15 mouse cellular contexts compared by ENCODE assay signal in the genomic region with DNA sequence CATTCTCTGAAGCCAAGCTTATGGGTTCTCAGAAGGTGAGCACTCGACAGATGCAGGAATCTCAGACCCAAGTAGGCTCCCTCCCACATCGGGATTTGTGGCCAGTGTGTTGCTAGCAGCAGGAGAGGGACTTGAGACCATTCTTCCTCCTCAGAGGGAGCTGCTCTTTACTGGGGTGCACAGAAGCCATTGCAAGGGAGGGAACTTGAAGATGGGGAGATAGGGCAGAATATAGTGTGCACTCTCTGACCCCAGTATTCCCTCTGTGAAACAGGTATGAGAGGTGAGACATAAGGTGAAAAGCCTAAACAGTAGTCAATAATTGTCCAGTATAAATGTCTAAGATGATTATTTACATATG. TPM values are rescaled to one million over a fixed set of nuclear protein-coding genes. Genes with fewer than 3 reads are reported as not detected.
A peak's percentile ranks its signal among the peaks of the same experiment; 100 is the strongest.
DNase-seq lines count a peak whose midpoint lies in the region; ATAC-seq and TF ChIP-seq lines count a peak whose summit lies in the region.
"Had no signal": no experiment of that assay in that cellular context is flagged by ENCODE, and none has a peak within 500 bp of the region (broad histone marks: within the 10 kb centered on the region; RNA-seq: fewer than 3 reads in every experiment).

No protein-coding gene starts in this region.

- no peaks in the 10 kb centered on the region for H3K9me3 ChIP-seq in forebrain, embryonic 12.5 days
- H3K9me3 ChIP-seq in hindbrain, embryonic 16.5 days (ENCODE audit: control insufficient read depth, low read length): no peaks in the 10 kb centered on the region
- no peaks in the 10 kb centered on the region for H3K9me3 ChIP-seq in neural tube, embryonic 14.5 days (ENCODE audit: control insufficient read depth, low read length)

- 18% methylated on average over 2 of the region's 2 CpGs for WGBS in forebrain, embryonic 12.5 days
- 11% methylated on average over 2 of the region's 2 CpGs for WGBS in hindbrain, embryonic 16.5 days
- WGBS in neural tube, embryonic 14.5 days: 10% methylated on average over 2 of the region's 2 CpGs

- no peak for TF ChIP-seq CTCF in layer of hippocampus, adult 2 months (conservative IDR thresholded peaks at IDR 0.05)

- H3K27me3 ChIP-seq in forebrain, embryonic 12.5 days: peaks cover 6% of the 10 kb centered on the region; the same call in 1 of the 2 replicates
- H3K27me3 ChIP-seq in hindbrain, embryonic 16.5 days (replicated peaks; ENCODE audit: control insufficient read depth, insufficient read depth, low read length): no peaks in the 10 kb centered on the region
- H3K27me3 ChIP-seq in neural tube, embryonic 14.5 days (ENCODE audit: control insufficient read depth, insufficient read depth, low read length): no peaks in the 10 kb centered on the region

- no peak for DNase-seq in layer of hippocampus, adult 2 months (ENCODE audit: low spot score in 2 of 2)
- DNase-seq in layer of hippocampus, postnatal 25 days (ENCODE audit: extremely low spot score in 1 of 2, low spot score in 1 of 2): no peak
- DNase-seq in right cerebral cortex, adult 2 months (ENCODE audit: low spot score in 2 of 2): no peak
- DNase-seq in kidney, adult 18-20 months: no peak
- DNase-seq: heart, adult 18-20 months; heart, postnatal 36 days; kidney, postnatal 14 days; lung, postnatal 10 days had no signal

- H3K36me3 ChIP-seq in forebrain, embryonic 12.5 days (replicated peaks): no peaks in the 10 kb centered on the region
- H3K36me3 ChIP-seq in hindbrain, embryonic 16.5 days (ENCODE audit: control insufficient read depth, insufficient read depth, low read length): no peaks in the 10 kb centered on the region
- no peaks in the 10 kb centered on the region for H3K36me3 ChIP-seq in neural tube, embryonic 14.5 days (ENCODE audit: control insufficient read depth, insufficient read depth, low read length)

- no peak overlapping the region for H3K9ac ChIP-seq in forebrain, embryonic 12.5 days
- H3K9ac ChIP-seq in hindbrain, embryonic 16.5 days (ENCODE audit: low read depth, low read length): peak overlapping the region; percentile 68
- peak overlapping the region; percentile 25; the same call in 1 of the 2 replicates for H3K9ac ChIP-seq in neural tube, embryonic 14.5 days (replicated peaks; ENCODE audit: low read depth, low read length)

- peak overlapping the region; percentile 59 for H3K4me3 ChIP-seq in layer of hippocampus, adult 2 months
- peak overlapping the region; percentile 34 for H3K4me3 ChIP-seq in forebrain, embryonic 12.5 days (replicated peaks)
- peak overlapping the region; percentile 44 for H3K4me3 ChIP-seq in hindbrain, embryonic 16.5 days (ENCODE audit: low read length)
- H3K4me3 ChIP-seq in neural tube, embryonic 14.5 days (ENCODE audit: low read depth, low read length): peak overlapping the region; percentile 28

- no peaks in the 10 kb centered on the region for H3K4me1 ChIP-seq in forebrain, embryonic 12.5 days
- no peaks in the 10 kb centered on the region for H3K4me1 ChIP-seq in hindbrain, embryonic 16.5 days (ENCODE audit: control insufficient read depth, insufficient read depth, low read depth, low read length)
- no peaks in the 10 kb centered on the region for H3K4me1 ChIP-seq in neural tube, embryonic 14.5 days (ENCODE audit: control insufficient read depth, insufficient read depth, low read length)

- H3K4me2 ChIP-seq in forebrain, embryonic 12.5 days: peak overlapping the region; percentile 42
- H3K4me2 ChIP-seq in hindbrain, embryonic 16.5 days (ENCODE audit: low read length): peak overlapping the region; percentile 44
- peak overlapping the region; percentile 41 for H3K4me2 ChIP-seq in neural tube, embryonic 14.5 days (ENCODE audit: low read depth, low read length)

- H3K27ac ChIP-seq in layer of hippocampus, adult 2 months: peak overlapping the region; percentile 82
- H3K27ac ChIP-seq in forebrain, embryonic 12.5 days: peak overlapping the region; percentile 80
- peak overlapping the region; percentile 88 for H3K27ac ChIP-seq in hindbrain, embryonic 16.5 days (ENCODE audit: low read depth, low read length)
- H3K27ac ChIP-seq in neural tube, embryonic 14.5 days (ENCODE audit: low read depth, low read length): peak overlapping the region; percentile 73

- ATAC-seq in forebrain, embryonic 12.5 days (ENCODE audit: low FRiP score): peak; percentile 69; the same call in 1 of the 2 replicates
- peak; percentile 81 for ATAC-seq in hindbrain, embryonic 16.5 days
- ATAC-seq in neural tube, embryonic 14.5 days (ENCODE audit: low read depth): peak; percentile 71
- ATAC-seq in megakaryocyte, adult 5-6 weeks (ENCODE audit: poor library complexity, severe bottlenecking): no peak

RNA-seq across cellular contexts. Expression of a gene that starts 0.2 kb away (rescaled TPM):
- 100 to 1,000 TPM; 193 to 204 TPM for total RNA-seq in layer of hippocampus, adult 2 months (2021)
- total RNA-seq in layer of hippocampus, postnatal 25 days (2021): 100 to 1,000 TPM; 193 to 201 TPM
- polyA plus RNA-seq in forebrain, embryonic 12.5 days (2016; fragmentation: Nextera tagmentation; extraction: Ambion mirVana): 29.2 and 33.4 TPM in 2 replicates
- 83.7 and 106 TPM in 2 replicates for polyA plus RNA-seq in hindbrain, embryonic 16.5 days (2015; fragmentation: Nextera tagmentation; extraction: Ambion mirVana)
- polyA plus RNA-seq in neural tube, embryonic 14.5 days (2014; fragmentation: Nextera tagmentation; extraction: Ambion mirVana): 28.0 and 51.9 TPM in 2 replicates
- total RNA-seq in megakaryocyte, adult 5-6 weeks (2015): not detected in 2 replicates
- 0.22 TPM in 1 of 2 replicates, not detected in the other for total RNA-seq in megakaryocyte, adult 5-6 weeks (2017)
- total RNA-seq: liver, adult 2 months had no signal
- polyA plus RNA-seq: liver, adult 2 months had no signal

RNA-seq across cellular contexts. Expression of a gene that starts 47.0 kb away (rescaled TPM):
- total RNA-seq in layer of hippocampus, adult 2 months (2021): not detected
- under 1 TPM in 1 of 2 experiments, not detected in 1; 0.19 TPM for total RNA-seq in layer of hippocampus, postnatal 25 days (2021)
- not detected in 2 replicates for polyA plus RNA-seq in forebrain, embryonic 12.5 days (2016; fragmentation: Nextera tagmentation; extraction: Ambion mirVana)
- polyA plus RNA-seq in hindbrain, embryonic 16.5 days (2015; fragmentation: Nextera tagmentation; extraction: Ambion mirVana): 0.09 and 0.20 TPM in 2 replicates
- not detected in 2 replicates for polyA plus RNA-seq in neural tube, embryonic 14.5 days (2014; fragmentation: Nextera tagmentation; extraction: Ambion mirVana)
- total RNA-seq in megakaryocyte, adult 5-6 weeks (2015): not detected in 2 replicates
- total RNA-seq in megakaryocyte, adult 5-6 weeks (2017): not detected in 2 replicates
- total RNA-seq: adrenal gland, adult 18-20 months; common myeloid progenitor, adult 5-6 weeks; heart, adult 18-20 months; heart, postnatal 36 days; liver, adult 2 months had no signal
- polyA plus RNA-seq: liver, adult 2 months had no signal

Comparison
In these comparisons a context has a peak if more than half of its experiments do, and no peak if none do; other contexts are left out.
1. RNA of a gene that starts 0.2 kb away (total RNA-seq): 193 to 204 TPM in layer of hippocampus, adult 2 months and 193 to 201 TPM in layer of hippocampus, postnatal 25 days; 0.22 TPM in megakaryocyte, adult 5-6 weeks; every median in the first group is over 100 times any median in the second.
2. Peak in every context shown above with its lines, with median percentiles within 50 percentile points of each other: H3K27ac ChIP-seq, H3K4me3 ChIP-seq and H3K4me2 ChIP-seq.